Mouse (Mus musculus): ENCODE measurements around the gene Slc5a11. TPM values are rescaled to one million over a fixed set of nuclear protein-coding genes. Genes with fewer than 3 reads are reported as not detected.

Gene Slc5a11
- polyA plus RNA-seq, 1 experiment from 2014 or later = 0.09 TPM

GRCm38 (mm10) chr7:123248166-123248565 is 33.6 kb downstream of the Slc5a11 start:
- WGBS = 45% methylated on average over 2 of the region's 2 CpGs
- H3K4me2 ChIP-seq (replicated peaks) = no peak overlapping the region
- no peaks in the 10 kb centered on the region for H3K27me3 ChIP-seq
- no peaks in the 10 kb centered on the region for H3K36me3 ChIP-seq
- H3K4me3 ChIP-seq = no peak overlapping the region
- no peak overlapping the region for H3K27ac ChIP-seq (replicated peaks)
- no peak for ATAC-seq (ENCODE audit: low FRiP score, low read depth)
- H3K9ac ChIP-seq (replicated peaks) = no peak overlapping the region
- no peaks in the 10 kb centered on the region for H3K9me3 ChIP-seq
- H3K4me1 ChIP-seq = no peaks in the 10 kb centered on the region

GRCm38 (mm10) chr7:123251343-123251742 is 36.8 kb downstream of the Slc5a11 start:
- no peak for ATAC-seq (ENCODE audit: low FRiP score, low read depth)
- H3K4me2 ChIP-seq (replicated peaks) = no peak overlapping the region
- no peaks in the 10 kb centered on the region for H3K27me3 ChIP-seq
- 54% methylated on average over 6 of the region's 6 CpGs for WGBS
- H3K36me3 ChIP-seq = no peaks in the 10 kb centered on the region
- no peaks in the 10 kb centered on the region for H3K4me1 ChIP-seq
- H3K4me3 ChIP-seq = no peak overlapping the region
- H3K27ac ChIP-seq (replicated peaks) = no peak overlapping the region
- no peaks in the 10 kb centered on the region for H3K9me3 ChIP-seq
- no peak overlapping the region for H3K9ac ChIP-seq (replicated peaks)

GRCm38 (mm10) chr7:123253396-123253795 is 38.8 kb downstream of the Slc5a11 start:
- Histone ChIP-seq H3K4me1 (no peaks in the 10 kb centered on the region), H3K9me3 (no peaks in the 10 kb centered on the region), H3K36me3 (no peaks in the 10 kb centered on the region), H3K4me2 (replicated peaks) (no peak overlapping the region), H3K9ac (replicated peaks) (no peak overlapping the region), H3K27me3 (no peaks in the 10 kb centered on the region), H3K27ac (replicated peaks) (no peak overlapping the region), H3K4me3 (no peak overlapping the region)
- no peak for ATAC-seq (ENCODE audit: low FRiP score, low read depth)
- WGBS = 82% methylated on average over 7 of the region's 7 CpGs

GRCm38 (mm10) chr7:123254196-123254970 is 39.8 kb downstream of the Slc5a11 start:
- no peak overlapping the region for H3K27ac ChIP-seq (replicated peaks)
- ATAC-seq (ENCODE audit: low FRiP score, low read depth) = no peak
- H3K9me3 ChIP-seq = no peaks in the 10 kb centered on the region
- H3K4me1 ChIP-seq = no peaks in the 10 kb centered on the region
- H3K4me3 ChIP-seq = no peak overlapping the region
- H3K27me3 ChIP-seq = no peaks in the 10 kb centered on the region
- H3K4me2 ChIP-seq (replicated peaks) = no peak overlapping the region
- no peak overlapping the region for H3K9ac ChIP-seq (replicated peaks)
- no peaks in the 10 kb centered on the region for H3K36me3 ChIP-seq
- WGBS = 92% methylated on average over 14 of the region's 14 CpGs

- Histone ChIP-seq H3K9me3 (no peaks in the 10 kb centered on the region), H3K27ac (replicated peaks) (no peak overlapping the region), H3K36me3 (no peaks in the 10 kb centered on the region), H3K4me3 (no peak overlapping the region), H3K4me1 (no peaks in the 10 kb centered on the region), H3K9ac (replicated peaks) (no peak overlapping the region), H3K27me3 (no peaks in the 10 kb centered on the region), H3K4me2 (replicated peaks) (no peak overlapping the region)
- ATAC-seq (ENCODE audit: low FRiP score, low read depth) = no peak
- WGBS = 90% methylated on average over 8 of the region's 8 CpGs
These were observed 43.5 kb downstream of the Slc5a11 start for GRCm38 (mm10) chr7:123258103-123258502.

GRCm38 (mm10) chr7:123273056-123273455 is 58.5 kb downstream of the Slc5a11 start:
- H3K4me1 ChIP-seq = no peaks in the 10 kb centered on the region; the same call in 1 of the 2 replicates
- no peaks in the 10 kb centered on the region for H3K9me3 ChIP-seq
- no peak overlapping the region for H3K4me3 ChIP-seq
- ATAC-seq (ENCODE audit: low FRiP score, low read depth) = no peak
- no peak overlapping the region for H3K9ac ChIP-seq (replicated peaks)
- WGBS = 69% methylated on average over 11 of the region's 11 CpGs
- H3K36me3 ChIP-seq = 0 out of 2 replicates have a peak, but pooled peaks cover 4% of the 10 kb centered on the region
- no peak overlapping the region for H3K27ac ChIP-seq (replicated peaks)
- H3K4me2 ChIP-seq (replicated peaks) = no peak overlapping the region
- H3K27me3 ChIP-seq = no peaks in the 10 kb centered on the region

GRCm38 (mm10) chr7:123276568-123276967 is 62.0 kb downstream of the Slc5a11 start:
- 94% methylated on average over 4 of the region's 4 CpGs for WGBS
- ATAC-seq (ENCODE audit: low FRiP score, low read depth) = no peak
- no peaks in the 10 kb centered on the region; the same call in 1 of the 2 replicates for H3K4me1 ChIP-seq

GRCm38 (mm10) chr7:123279797-123280196 is 65.2 kb downstream of the Slc5a11 start:
- Histone ChIP-seq H3K27ac (replicated peaks) (no peak overlapping the region), H3K36me3 (peaks cover 28% of the 10 kb centered on the region), H3K4me3 (no peak overlapping the region), H3K27me3 (no peaks in the 10 kb centered on the region), H3K4me2 (replicated peaks) (no peak overlapping the region), H3K4me1 (no peaks in the 10 kb centered on the region), H3K9me3 (no peaks in the 10 kb centered on the region), H3K9ac (replicated peaks) (no peak overlapping the region)
- ATAC-seq (ENCODE audit: low FRiP score, low read depth) = no peak
- WGBS = 94% methylated on average over 4 of the region's 4 CpGs

More at GRCm38 (mm10) chr7:123276568-123276967, 62.0 kb downstream of the Slc5a11 start:
- Histone ChIP-seq H3K27ac (replicated peaks) (no peak overlapping the region), H3K9me3 (no peaks in the 10 kb centered on the region), H3K4me3 (no peak overlapping the region), H3K27me3 (no peaks in the 10 kb centered on the region), H3K9ac (replicated peaks) (no peak overlapping the region), H3K36me3 (peaks cover 25% of the 10 kb centered on the region), H3K4me2 (replicated peaks) (no peak overlapping the region)

GRCm38 (mm10) chr7:123283826-123284225 is 69.2 kb downstream of the Slc5a11 start:
- ATAC-seq (ENCODE audit: low FRiP score, low read depth) = no peak
- Histone ChIP-seq H3K9me3 (no peaks in the 10 kb centered on the region), H3K27ac (replicated peaks) (no peak overlapping the region), H3K27me3 (no peaks in the 10 kb centered on the region), H3K4me3 (no peak overlapping the region), H3K9ac (replicated peaks) (no peak overlapping the region), H3K36me3 (peaks cover 41% of the 10 kb centered on the region), H3K4me2 (replicated peaks) (no peak overlapping the region), H3K4me1 (no peaks in the 10 kb centered on the region)
- 87% methylated on average over 4 of the region's 4 CpGs for WGBS

- no peaks in the 10 kb centered on the region for H3K4me1 ChIP-seq
- no peak overlapping the region for H3K4me2 ChIP-seq (replicated peaks)
- ATAC-seq (ENCODE audit: low FRiP score, low read depth) = no peak
- no peak overlapping the region for H3K9ac ChIP-seq (replicated peaks)
- H3K9me3 ChIP-seq = no peaks in the 10 kb centered on the region
- 95% methylated on average over 5 of the region's 5 CpGs for WGBS
- H3K4me3 ChIP-seq = no peak overlapping the region
- peaks cover 48% of the 10 kb centered on the region for H3K36me3 ChIP-seq
- no peak overlapping the region for H3K27ac ChIP-seq (replicated peaks)
- H3K27me3 ChIP-seq = no peaks in the 10 kb centered on the region
These were observed 71.3 kb downstream of the Slc5a11 start for GRCm38 (mm10) chr7:123285896-123286295.

- Histone ChIP-seq H3K27me3 (no peaks in the 10 kb centered on the region), H3K4me2 (replicated peaks) (no peak overlapping the region), H3K9me3 (no peaks in the 10 kb centered on the region), H3K9ac (replicated peaks) (no peak overlapping the region), H3K4me1 (no peaks in the 10 kb centered on the region), H3K36me3 (peaks cover 69% of the 10 kb centered on the region), H3K27ac (replicated peaks) (no peak overlapping the region), H3K4me3 (no peak overlapping the region)
- ATAC-seq (ENCODE audit: low FRiP score, low read depth) = no peak
- WGBS = 85% methylated on average over 3 of the region's 3 CpGs
These were observed 73.3 kb downstream of the Slc5a11 start for GRCm38 (mm10) chr7:123287903-123288302.

- ATAC-seq (ENCODE audit: low FRiP score, low read depth) = no peak
- 85% methylated on average over 4 of the region's 4 CpGs for WGBS
- Histone ChIP-seq H3K9me3 (no peaks in the 10 kb centered on the region), H3K27ac (replicated peaks) (no peak overlapping the region), H3K36me3 (peaks cover 76% of the 10 kb centered on the region), H3K4me3 (no peak overlapping the region), H3K4me1 (no peaks in the 10 kb centered on the region), H3K9ac (replicated peaks) (no peak overlapping the region), H3K27me3 (no peaks in the 10 kb centered on the region), H3K4me2 (replicated peaks) (no peak overlapping the region)
These were observed 74.6 kb downstream of the Slc5a11 start for GRCm38 (mm10) chr7:123289176-123289575.

GRCm38 (mm10) chr7:123291942-123292341 is 77.4 kb downstream of the Slc5a11 start:
- H3K4me2 ChIP-seq (replicated peaks) = no peak overlapping the region
- H3K4me3 ChIP-seq = no peak overlapping the region
- H3K4me1 ChIP-seq = no peaks in the 10 kb centered on the region
- no peaks in the 10 kb centered on the region for H3K9me3 ChIP-seq
- peaks cover 78% of the 10 kb centered on the region for H3K36me3 ChIP-seq
- H3K9ac ChIP-seq (replicated peaks) = no peak overlapping the region
- no peak for ATAC-seq (ENCODE audit: low FRiP score, low read depth)
- no peak overlapping the region for H3K27ac ChIP-seq (replicated peaks)
- no peaks in the 10 kb centered on the region for H3K27me3 ChIP-seq
- WGBS = 93% methylated on average over 8 of the region's 8 CpGs

All from midbrain, embryonic 12.5 days (tissue).